Mouse (Mus musculus): ENCODE results near the gene Cat. TPM values are rescaled to one million over a fixed set of nuclear protein-coding genes. Genes with fewer than 3 reads are reported as not detected.

Gene Cat
- polyA plus RNA-seq, 1 experiment: 16.3 TPM

DNA sequence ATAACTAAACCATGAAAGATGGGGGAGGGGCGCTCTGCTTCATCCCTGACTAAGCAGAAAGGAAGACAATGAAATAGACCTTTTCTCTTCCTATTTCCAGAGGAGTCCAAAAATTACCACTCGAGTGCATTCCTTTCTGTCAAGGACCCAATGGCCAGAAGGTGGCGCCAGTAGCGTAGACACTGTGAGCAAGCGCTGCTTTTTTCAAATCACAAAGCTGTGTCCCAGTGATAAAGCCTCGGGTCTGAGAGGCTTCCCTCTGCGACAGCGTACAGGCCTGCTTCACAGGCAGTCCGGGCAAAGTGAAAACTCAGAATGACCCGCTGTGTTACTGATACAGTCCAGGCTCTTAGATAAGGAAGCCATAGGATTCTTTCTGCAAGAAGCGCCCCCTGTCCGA is 45.2 kb downstream of the Cat start:
- Histone ChIP-seq H3K4me3 (no peak overlapping the region), H3K36me3 (ENCODE audit: control insufficient read depth, insufficient read depth) (no peaks in the 10 kb centered on the region), H3K79me2 (ENCODE audit: control insufficient read depth, insufficient read depth) (no peaks in the 10 kb centered on the region), H3K4me2 (ENCODE audit: low read depth) (no peak overlapping the region), H3ac (ENCODE audit: control insufficient read depth, insufficient read length) (no peak overlapping the region), H3K27me3 (ENCODE audit: control insufficient read depth, insufficient read depth, insufficient read length) (peaks cover 30% of the 10 kb centered on the region)
- TF ChIP-seq MYOG (IDR thresholded peaks at IDR 0.05; ENCODE audit: control insufficient read depth in 1 of 3, insufficient read depth in 1 of 3, insufficient read length in 2 of 3, low read depth in 2 of 3) (no peak), SRF (IDR thresholded peaks at IDR 0.05; ENCODE audit: control insufficient read depth, insufficient read length, low read depth) (no peak), MAX (IDR thresholded peaks at IDR 0.05; ENCODE audit: low read depth) (no peak), MYOD1 (IDR thresholded peaks at IDR 0.05; ENCODE audit: control insufficient read depth in 1 of 3, insufficient read length in 2 of 3, low read depth in 2 of 3) (no peak), POLR2AphosphoS2 (IDR thresholded peaks at IDR 0.05; ENCODE audit: insufficient read length, low read depth) (no peak), POLR2A (IDR thresholded peaks at IDR 0.05; ENCODE audit: insufficient read length, low read depth) (no peak), TCF3 (IDR thresholded peaks at IDR 0.05; ENCODE audit: insufficient read length, low read depth) (no peak), E2F4 (IDR thresholded peaks at IDR 0.05; ENCODE audit: insufficient read depth) (no peak), USF1 (IDR thresholded peaks at IDR 0.05; ENCODE audit: low read depth) (no peak), TCF12 (IDR thresholded peaks at IDR 0.05; ENCODE audit: insufficient read depth, poor library complexity, severe bottlenecking) (no peak), CEBPB (IDR thresholded peaks at IDR 0.05; ENCODE audit: insufficient read depth, poor library complexity, severe bottlenecking) (no peak), REST (IDR thresholded peaks at IDR 0.05; ENCODE audit: insufficient read depth, insufficient read length) (no peak)

DNA sequence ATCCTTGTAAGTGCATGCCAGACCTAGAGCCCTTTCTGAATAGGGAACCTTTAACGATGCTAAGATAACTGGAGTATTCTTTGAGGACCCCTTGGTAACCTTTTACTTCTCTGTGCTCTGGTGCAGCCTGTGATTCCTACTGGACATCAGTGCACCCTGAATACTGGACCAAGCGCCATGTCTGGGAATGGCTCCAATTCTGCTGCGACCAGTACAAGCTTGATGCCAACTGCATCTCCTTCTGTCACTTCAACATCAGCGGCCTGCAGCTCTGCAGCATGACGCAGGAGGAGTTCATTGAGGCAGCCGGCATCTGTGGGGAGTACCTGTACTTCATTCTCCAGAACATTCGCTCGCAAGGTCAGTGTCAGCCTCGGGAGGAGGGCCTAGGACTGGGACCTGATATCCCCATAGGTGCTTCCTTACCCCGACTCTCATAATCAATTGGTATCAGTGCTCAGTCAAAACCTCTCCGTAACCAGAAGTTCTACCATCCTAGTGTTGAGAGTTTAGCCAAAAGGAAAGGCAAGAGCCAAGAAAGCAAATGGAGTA is 45.8 kb downstream of the Cat start:
- Histone ChIP-seq H3K27me3 (ENCODE audit: control insufficient read depth, insufficient read depth, insufficient read length) (peaks cover 35% of the 10 kb centered on the region), H3ac (ENCODE audit: control insufficient read depth, insufficient read length) (no peak overlapping the region), H3K79me2 (ENCODE audit: control insufficient read depth, insufficient read depth) (no peaks in the 10 kb centered on the region), H3K4me2 (ENCODE audit: low read depth) (no peak overlapping the region), H3K4me3 (no peak overlapping the region), H3K36me3 (ENCODE audit: control insufficient read depth, insufficient read depth) (no peaks in the 10 kb centered on the region)
- no peak for TF ChIP-seq E2F4 (IDR thresholded peaks at IDR 0.05; ENCODE audit: insufficient read depth)
- no peak for TF ChIP-seq MAX (IDR thresholded peaks at IDR 0.05; ENCODE audit: low read depth)
- no peak for TF ChIP-seq MYOG (IDR thresholded peaks at IDR 0.05; ENCODE audit: control insufficient read depth in 1 of 3, insufficient read depth in 1 of 3, insufficient read length in 2 of 3, low read depth in 2 of 3)
- TF ChIP-seq SRF (IDR thresholded peaks at IDR 0.05; ENCODE audit: control insufficient read depth, insufficient read length, low read depth): no peak
- no peak for TF ChIP-seq CEBPB (IDR thresholded peaks at IDR 0.05; ENCODE audit: insufficient read depth, poor library complexity, severe bottlenecking)
- TF ChIP-seq REST (IDR thresholded peaks at IDR 0.05; ENCODE audit: insufficient read depth, insufficient read length): no peak
- TF ChIP-seq USF1 (IDR thresholded peaks at IDR 0.05; ENCODE audit: low read depth): no peak
- TF ChIP-seq POLR2AphosphoS2 (IDR thresholded peaks at IDR 0.05; ENCODE audit: insufficient read length, low read depth): no peak
- TF ChIP-seq TCF3 (IDR thresholded peaks at IDR 0.05; ENCODE audit: insufficient read length, low read depth): no peak
- TF ChIP-seq MYOD1 (IDR thresholded peaks at IDR 0.05; ENCODE audit: control insufficient read depth in 1 of 3, insufficient read length in 2 of 3, low read depth in 2 of 3): no peak
- no peak for TF ChIP-seq POLR2A (IDR thresholded peaks at IDR 0.05; ENCODE audit: insufficient read length, low read depth)
- TF ChIP-seq TCF12 (IDR thresholded peaks at IDR 0.05; ENCODE audit: insufficient read depth, poor library complexity, severe bottlenecking): no peak

DNA sequence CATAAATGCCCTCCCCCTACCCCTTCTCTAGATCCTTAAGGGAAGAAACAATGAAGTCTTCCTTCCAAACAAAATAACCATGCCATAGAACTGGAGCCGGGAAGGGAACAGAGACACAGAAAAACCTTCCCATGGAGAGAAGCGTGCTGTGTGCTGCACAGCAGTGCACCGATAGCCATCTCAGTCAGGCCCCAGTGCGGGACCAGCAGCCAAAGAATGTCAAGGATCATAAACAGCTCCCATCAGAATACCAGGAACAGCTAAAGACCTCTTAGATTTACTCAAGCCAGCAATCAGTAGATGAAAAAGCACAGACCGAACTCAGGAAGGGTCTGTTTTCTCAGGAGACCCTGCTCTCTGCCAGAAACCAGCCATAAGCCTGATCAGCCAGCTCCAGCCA is 48.4 kb downstream of the Cat start:
- Histone ChIP-seq H3K79me2 (ENCODE audit: control insufficient read depth, insufficient read depth) (no peaks in the 10 kb centered on the region), H3K4me3 (no peak overlapping the region), H3ac (ENCODE audit: control insufficient read depth, insufficient read length) (no peak overlapping the region), H3K27me3 (ENCODE audit: control insufficient read depth, insufficient read depth, insufficient read length) (peaks cover 35% of the 10 kb centered on the region), H3K4me2 (ENCODE audit: low read depth) (no peak overlapping the region), H3K36me3 (ENCODE audit: control insufficient read depth, insufficient read depth) (no peaks in the 10 kb centered on the region)
- TF ChIP-seq TCF3 (IDR thresholded peaks at IDR 0.05; ENCODE audit: insufficient read length, low read depth) (no peak), USF1 (IDR thresholded peaks at IDR 0.05; ENCODE audit: low read depth) (no peak), REST (IDR thresholded peaks at IDR 0.05; ENCODE audit: insufficient read depth, insufficient read length) (no peak), TCF12 (IDR thresholded peaks at IDR 0.05; ENCODE audit: insufficient read depth, poor library complexity, severe bottlenecking) (no peak), MAX (IDR thresholded peaks at IDR 0.05; ENCODE audit: low read depth) (no peak), POLR2AphosphoS2 (IDR thresholded peaks at IDR 0.05; ENCODE audit: insufficient read length, low read depth) (no peak), MYOD1 (IDR thresholded peaks at IDR 0.05; ENCODE audit: control insufficient read depth in 1 of 3, insufficient read length in 2 of 3, low read depth in 2 of 3) (no peak), SRF (IDR thresholded peaks at IDR 0.05; ENCODE audit: control insufficient read depth, insufficient read length, low read depth) (no peak), CEBPB (IDR thresholded peaks at IDR 0.05; ENCODE audit: insufficient read depth, poor library complexity, severe bottlenecking) (no peak), E2F4 (IDR thresholded peaks at IDR 0.05; ENCODE audit: insufficient read depth) (no peak), MYOG (IDR thresholded peaks at IDR 0.05; ENCODE audit: control insufficient read depth in 1 of 3, insufficient read depth in 1 of 3, insufficient read length in 2 of 3, low read depth in 2 of 3) (no peak), POLR2A (IDR thresholded peaks at IDR 0.05; ENCODE audit: insufficient read length, low read depth) (no peak)

DNA sequence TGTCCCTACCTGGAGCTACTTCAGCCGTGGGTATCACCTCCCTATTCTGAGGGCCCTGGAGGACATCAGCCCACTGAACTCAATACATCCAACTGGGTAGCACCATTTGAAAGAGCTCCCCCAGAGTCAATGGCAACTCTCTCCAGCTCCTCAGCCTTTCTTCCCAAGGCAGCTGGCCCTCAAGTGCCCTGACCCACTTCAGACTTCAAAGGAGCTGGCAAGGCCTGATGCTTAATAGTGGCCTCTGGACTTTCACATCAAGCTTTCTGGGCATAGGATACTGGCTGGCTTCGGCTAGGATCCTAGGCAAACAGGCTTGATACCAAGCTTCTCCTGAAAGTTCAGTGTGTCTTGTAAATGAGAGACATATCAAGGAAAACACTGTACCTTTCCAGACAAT is 49.9 kb downstream of the Cat start:
- Histone ChIP-seq H3K79me2 (ENCODE audit: control insufficient read depth, insufficient read depth) (no peaks in the 10 kb centered on the region), H3K4me3 (no peak overlapping the region), H3K36me3 (ENCODE audit: control insufficient read depth, insufficient read depth) (no peaks in the 10 kb centered on the region), H3K27me3 (ENCODE audit: control insufficient read depth, insufficient read depth, insufficient read length) (peaks cover 37% of the 10 kb centered on the region), H3K4me2 (ENCODE audit: low read depth) (no peak overlapping the region), H3ac (ENCODE audit: control insufficient read depth, insufficient read length) (no peak overlapping the region)
- TF ChIP-seq TCF12 (IDR thresholded peaks at IDR 0.05; ENCODE audit: insufficient read depth, poor library complexity, severe bottlenecking) (no peak), MYOD1 (IDR thresholded peaks at IDR 0.05; ENCODE audit: control insufficient read depth in 1 of 3, insufficient read length in 2 of 3, low read depth in 2 of 3) (no peak), MAX (IDR thresholded peaks at IDR 0.05; ENCODE audit: low read depth) (no peak), SRF (IDR thresholded peaks at IDR 0.05; ENCODE audit: control insufficient read depth, insufficient read length, low read depth) (no peak), REST (IDR thresholded peaks at IDR 0.05; ENCODE audit: insufficient read depth, insufficient read length) (no peak)

All from myocyte (in vitro differentiated cells).